Mouse (Mus musculus): ENCODE measurements around the gene Pik3r1.

The Pik3r1 gene

DNA sequence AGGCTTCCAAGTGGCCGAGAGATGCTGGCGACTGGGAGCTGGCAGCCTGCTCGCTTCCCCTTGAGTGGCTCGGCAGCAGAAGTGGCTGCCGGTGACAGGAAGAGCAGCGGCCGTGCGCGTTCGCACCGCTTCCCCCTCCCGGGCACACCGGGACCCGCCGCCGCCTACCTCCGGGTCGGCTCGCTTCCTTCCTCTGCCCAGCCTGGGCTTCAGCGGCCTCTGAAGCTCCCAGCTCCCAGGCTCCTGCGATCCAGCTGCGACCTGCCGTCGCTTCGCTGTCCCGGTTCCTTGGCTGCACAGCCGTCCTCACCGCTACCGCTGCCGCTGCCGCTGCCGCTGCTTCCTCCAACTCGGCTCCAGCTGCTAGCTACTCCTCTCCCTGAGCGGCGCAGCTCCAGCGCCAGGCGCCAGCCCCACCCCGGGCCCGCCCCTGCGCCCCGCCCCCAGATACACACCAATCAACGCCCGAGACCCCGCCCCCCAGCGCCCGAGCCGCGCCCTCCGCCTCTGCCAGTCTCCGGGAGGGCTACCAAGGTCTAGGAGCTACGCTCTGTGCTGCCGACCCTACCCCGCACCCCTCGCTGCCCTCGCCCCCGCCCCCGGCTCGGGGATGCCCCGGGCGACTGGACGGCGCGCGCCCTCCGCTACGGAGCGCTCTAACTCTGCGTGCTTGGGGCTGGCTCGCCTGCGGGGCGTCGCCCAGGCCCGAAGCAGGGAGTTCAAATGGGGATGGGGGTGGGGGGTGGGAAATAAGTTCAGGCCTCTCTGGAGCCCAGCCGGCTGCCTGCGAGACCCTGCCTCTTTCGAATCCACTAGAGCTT, at the start of gene Pik3r1:
Gene Pik3r1, minus strand, starts transcription at position 409 of the 821 bp plus-strand sequence.
- peak; percentile 95 for DNase-seq (ENCODE audit: low spot score)

DNA sequence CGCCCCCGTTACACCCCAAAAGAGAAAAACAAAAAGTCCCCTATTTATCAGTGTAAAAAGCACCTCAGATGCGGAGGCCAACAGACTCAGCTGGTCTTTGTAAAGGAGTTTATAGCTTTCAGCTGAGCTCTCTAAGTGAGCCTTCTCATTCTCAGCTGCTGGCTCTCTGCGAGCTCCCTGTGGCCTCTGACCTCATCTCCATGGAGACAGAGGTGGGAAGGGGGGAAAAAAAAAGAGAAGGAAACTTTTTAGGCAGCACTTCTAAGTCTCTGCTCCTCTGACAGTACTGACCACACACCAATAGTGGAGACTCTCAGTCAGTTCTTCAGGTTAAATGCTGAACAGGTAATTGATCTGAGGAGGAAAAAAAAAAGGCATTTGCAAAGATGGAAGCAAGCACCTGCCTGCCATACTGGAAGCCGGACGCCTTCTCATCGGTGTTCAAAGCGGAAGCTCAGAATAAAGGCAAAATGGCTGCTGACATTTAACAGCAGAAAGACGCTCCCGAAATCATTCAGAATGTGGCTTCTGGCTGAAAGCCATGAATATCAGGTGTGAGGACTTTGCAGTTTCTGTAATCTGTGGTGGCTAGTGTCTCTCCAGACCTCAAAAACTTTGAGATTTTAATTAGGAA, 45.4 kb upstream of the Pik3r1 start:
- peak; percentile 42 for DNase-seq (ENCODE audit: low spot score)

DNA sequence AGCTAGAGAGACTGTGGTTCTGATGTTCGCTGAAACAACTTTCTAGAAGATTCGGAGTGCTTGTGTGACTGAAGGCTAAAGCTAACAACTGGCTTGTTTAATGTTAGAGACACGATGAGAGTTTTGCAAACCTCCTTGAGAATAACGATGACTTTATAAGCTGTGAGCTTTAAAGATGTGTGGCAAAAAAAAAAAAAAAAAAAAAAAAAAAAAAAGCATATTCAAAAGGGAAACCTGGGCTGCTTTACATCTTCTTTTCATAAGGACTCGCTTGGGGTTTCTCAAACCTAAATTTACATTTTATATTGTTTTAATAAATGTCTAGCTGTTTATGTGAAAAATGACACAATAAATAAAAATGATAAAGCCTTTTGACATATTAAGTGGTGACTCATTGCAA, 44.3 kb upstream of the Pik3r1 start:
- no peak for DNase-seq (ENCODE audit: low spot score)

DNA sequence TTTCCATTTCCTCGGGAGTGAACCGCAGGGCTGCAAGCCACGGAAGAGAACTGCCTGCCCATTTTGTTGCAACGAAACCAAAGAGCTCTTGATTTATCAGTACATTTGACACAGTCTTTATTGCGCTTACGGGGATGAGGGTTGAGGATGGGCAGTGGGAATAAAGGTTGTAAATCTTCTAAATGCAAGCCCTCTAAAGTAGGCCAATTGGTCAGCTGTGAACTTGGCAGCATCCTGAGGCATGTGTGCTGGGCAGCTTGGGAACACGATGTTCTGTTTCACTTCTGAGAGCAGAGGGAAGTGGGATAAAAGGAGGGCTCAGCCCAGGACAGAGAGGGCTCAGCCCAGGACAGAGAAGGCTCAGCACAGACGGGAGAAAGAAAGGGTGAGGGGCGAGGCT, 43.9 kb upstream of the Pik3r1 start:
- DNase-seq (ENCODE audit: low spot score) = peak; percentile 66

DNA sequence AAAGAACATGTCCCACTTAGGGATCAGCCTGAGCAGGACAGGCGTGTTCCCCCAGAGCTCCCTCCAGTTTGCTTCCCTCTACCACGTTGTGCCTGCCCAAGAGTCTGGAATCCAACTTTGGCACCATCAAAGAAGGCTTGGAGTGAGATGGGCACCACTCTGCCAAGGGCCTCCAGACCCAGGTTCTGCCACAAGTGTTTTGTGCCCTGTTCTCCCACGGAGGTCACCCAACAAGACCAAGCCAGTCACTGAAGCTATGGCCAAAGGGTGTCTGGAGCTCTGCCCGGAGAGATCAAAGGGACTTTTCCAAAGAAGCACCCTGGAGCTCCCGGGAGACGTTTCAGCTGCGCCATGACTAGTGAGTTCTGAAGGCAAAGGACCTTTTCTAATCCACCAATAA, 42.6 kb upstream of the Pik3r1 start:
- DNase-seq (ENCODE audit: low spot score) = no peak

DNA sequence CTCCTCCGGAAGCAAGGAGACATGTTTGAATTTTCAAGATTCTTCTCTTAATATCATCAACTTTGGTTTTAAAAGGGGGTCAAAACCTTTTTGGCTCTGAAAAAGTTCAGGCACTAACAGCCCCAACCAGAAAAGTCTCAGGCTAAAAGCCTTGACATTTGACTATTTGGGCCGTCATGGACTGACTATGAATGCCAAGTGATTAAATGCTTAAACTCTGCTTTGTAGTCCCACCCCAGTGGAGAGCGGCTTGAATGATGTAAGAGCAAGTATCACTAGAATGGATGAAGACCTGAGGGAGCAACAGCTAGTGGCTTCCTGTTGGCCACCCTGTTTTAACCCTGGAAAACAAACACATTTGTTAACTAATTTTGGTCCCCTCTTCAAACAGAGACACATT, 41.8 kb upstream of the Pik3r1 start:
- no peak for DNase-seq (ENCODE audit: low spot score)

DNA sequence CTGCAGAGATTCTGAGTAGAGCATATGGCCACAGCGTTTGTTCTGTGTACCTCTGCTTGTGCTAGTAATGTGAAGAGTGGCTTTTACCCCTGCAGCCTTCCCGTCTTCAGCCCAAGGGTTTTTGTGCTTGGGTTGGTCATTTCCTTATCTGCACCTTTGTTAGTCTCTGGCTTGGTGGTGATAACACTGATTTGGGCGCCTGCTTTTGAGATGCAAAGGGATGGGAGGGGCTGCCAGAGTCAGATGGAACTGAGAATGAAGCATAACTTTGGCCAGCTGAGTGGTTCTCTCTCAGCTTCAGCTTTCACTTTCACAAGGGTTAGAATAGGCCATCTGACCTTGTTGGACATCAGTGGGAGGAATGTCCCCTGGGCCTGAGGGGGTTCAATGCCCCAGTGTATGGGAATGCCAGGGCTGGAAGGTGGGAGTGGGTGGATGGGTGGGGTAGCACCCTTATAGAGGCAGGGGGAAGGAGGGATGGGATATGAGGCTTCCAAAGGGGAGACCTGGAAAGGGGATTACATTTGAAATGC, 37.6 kb upstream of the Pik3r1 start:
- no peak for DNase-seq (ENCODE audit: low spot score)

DNA sequence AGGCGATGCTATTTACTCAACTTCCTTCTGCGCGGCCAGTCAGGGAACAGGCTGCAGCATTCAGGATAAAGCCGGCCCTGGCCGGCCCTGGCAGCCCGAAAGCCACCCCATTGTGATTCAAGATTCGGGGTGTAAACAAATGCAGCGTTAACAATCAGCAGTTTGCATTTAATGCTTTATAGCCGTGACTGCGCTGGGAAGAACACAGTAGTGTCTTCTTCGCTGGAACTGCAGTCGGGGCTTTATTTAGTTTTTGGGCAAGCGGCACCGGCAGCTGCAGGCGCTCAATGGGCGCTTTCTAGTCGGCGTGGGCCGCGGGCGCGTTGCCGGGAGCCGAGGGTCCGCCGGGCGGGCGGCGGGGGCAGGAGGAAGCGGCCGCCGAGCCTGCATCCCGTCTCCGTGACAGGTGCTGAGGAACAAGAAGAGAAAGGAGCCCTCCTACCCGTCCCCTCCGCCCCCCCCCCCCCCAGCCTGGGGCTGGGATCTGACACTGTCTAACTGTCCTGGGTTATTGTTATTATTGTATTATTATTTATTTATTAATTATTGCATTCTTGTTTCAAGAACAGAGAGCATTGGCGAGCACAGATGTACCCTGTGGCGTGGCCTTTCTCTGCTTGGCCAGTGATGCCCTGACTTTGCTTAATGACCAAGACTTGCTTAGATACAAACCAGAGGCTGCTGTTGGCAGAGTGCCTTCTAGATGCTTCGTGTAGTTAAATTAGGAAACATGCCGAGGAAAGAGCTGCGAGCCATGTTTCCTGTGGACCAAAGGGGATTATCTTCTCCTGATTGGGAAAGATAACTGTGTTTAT, 33.6 kb upstream of the Pik3r1 start:
- peak; percentile 46 for DNase-seq (ENCODE audit: low spot score)

DNA sequence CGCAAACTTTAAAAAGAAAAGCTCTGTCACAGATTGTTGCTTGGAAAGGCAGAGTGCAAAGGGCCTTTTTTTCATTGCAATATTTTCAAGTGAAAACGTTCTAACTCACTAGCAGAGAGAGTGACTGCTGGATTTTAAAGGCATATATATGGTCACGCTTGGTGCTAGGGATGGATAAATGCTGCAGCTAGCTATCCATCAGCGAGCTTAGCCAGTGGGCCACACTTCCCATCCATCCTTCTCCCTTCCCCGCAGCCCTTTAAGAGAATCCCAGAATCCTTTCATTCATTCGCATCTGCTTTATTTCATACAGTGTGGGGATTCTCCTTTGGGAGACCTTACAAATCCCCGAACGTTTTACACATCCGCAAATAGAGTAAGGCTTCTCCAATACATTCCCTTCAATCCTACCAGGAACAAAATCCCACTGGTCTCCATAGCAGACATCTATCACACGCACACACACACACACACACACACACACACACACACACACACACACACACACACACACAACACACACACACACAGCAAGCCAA, 32.9 kb upstream of the Pik3r1 start:
- no peak for DNase-seq (ENCODE audit: low spot score)

DNA sequence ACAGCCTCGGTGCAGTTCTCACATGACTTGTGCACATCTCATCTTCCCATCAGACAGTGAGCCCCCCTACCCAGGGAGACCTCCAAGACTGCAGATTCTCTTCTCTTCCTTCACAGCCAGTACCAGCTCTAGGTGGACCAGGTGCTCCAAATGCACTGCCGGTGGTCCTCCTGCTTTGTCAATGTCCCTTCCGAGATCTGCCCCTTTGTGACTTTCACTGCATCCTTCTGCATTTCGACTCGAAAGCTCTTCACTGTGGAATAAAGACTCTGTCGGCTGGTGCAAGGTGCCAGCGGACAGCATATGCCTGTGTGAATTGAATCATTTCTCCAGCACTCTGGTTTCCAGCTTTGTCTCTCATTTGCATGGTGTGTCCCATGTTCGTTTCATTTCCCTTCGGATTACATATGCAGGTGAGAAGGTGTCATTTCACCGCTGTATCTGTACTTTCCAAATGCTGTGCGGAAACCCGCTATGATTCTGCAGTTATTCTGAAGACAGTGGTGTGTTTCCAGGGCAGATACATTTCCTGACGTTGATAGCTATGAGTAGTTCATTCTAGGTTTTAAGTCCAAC, 32.1 kb upstream of the Pik3r1 start:
- DNase-seq (ENCODE audit: low spot score) = no peak

DNA sequence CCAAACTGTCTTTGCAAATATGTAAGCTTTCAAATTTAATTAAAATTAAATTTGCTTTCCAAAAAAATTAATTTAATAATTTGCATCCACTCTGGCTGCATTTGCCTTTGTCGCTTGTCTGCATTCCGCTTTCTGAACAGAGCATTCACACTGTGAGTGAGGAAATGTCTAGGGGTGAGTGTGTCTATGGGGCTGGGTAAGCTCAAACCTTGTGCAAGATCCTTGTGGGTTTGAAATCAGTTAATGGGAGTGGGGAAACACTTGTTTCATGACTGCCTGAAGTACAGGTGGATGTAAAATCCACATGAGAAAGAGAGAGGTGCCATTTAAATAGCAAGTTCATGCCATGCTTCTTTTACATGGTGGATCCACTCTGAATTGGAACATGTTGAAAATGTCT, 31.3 kb upstream of the Pik3r1 start:
- no peak for DNase-seq (ENCODE audit: low spot score)

DNA sequence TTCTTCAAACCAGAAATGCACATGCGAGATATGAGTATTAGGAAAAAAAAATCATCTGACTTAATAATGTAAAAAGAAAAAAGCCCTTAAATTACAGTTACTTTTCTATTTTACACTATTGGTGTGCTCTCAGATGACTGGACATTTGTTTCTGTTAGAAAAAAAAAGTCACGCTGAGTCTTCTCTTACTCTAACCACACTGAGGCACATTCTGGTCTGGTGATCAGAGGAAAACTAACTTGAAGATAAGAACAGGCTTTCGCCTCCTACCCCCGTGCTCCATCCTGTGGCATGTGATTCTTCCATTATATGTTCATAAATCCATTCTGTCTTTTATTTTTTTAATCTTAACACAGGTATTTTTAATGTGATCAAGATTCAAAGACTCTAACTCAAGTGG, 30.5 kb upstream of the Pik3r1 start:
- DNase-seq (ENCODE audit: low spot score) = no peak

DNA sequence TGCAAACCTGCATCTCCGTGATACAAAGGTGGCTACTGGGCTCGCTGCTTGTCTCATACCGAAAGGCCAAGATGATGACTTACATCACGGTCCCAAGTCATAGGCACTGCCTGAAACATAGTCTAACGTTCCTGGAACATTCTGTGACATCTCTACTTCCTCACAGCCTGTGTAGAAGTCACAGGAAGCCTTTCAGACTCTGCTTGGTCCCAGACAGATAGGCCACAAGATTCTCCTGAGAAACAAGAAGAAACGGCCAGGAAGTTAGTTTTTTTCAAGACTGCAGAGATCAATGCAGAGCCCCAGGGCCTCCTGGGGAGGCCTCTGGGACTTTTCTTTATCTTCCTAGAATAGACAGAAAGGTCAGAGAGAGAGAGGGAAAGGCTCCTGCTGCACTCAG, 29.0 kb upstream of the Pik3r1 start:
- no peak for DNase-seq (ENCODE audit: low spot score)

DNA sequence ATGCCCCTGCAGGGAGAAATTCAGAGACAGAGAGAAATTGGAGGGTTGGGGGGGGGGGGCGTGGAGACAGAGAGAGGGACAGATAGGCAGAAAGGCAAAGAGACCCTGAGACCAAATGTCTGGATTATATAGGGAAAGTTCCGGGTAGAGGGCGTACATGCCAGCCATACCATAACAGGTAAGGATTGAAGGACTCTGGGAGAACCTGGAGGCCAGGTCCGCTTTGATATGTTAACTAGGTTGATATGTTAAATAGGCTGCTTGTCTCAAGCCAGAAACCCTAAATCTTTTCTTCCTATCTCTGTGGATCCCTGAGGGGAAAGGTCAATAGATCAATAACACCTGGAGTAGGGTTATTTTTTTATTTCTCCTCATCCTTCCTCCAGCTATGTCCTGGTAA, 17.7 kb upstream of the Pik3r1 start:
- no peak for DNase-seq (ENCODE audit: low spot score)

DNA sequence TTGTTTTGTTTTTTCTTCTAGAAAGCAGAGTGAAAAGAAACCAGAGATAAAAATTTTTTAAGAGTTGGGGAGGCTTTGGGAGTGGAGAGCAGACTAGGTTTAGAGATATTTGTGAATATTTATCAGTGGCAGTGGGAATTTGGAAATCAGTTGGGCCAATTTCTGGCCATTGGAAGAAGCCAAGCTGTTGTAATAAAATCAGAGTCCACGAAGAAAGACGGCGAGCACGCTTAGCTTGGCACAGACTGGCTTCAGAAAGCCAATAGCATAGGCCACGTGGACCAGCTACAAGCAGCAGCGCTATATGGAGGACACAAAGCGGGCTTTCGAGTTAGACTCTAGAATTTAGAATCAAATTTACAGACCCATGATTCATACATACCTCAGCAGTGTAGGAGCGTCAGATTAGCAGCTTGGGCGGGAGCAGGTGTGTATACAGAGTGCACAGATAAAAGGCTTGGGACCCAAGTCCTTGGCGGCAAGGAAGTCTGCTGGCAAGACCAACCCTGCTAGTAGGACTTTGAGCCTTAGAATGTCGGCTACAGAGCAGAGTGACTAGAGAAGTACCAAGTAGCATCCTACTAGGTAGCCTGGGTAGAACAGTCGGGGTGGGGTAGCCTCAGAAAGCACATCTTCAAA, 16.8 kb upstream of the Pik3r1 start:
- DNase-seq (ENCODE audit: low spot score) = no peak

DNA sequence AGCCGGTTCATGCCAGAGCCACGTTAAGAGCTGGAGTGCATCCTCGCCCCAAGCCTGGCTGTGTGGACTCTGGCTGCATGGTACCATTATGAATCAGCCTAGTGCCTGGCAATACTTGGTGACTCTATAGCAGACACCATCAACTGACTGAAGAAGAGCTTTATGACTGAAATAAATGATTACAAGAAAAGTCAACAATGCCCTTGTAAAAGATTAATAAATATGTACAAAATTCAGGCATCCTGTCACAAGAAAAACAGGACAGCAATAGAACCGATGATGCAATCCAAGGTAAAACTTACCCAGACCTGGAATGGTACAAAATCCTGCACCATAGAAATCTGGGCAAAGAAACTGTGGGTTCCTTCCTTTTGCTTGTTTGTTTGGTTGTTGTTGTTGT, 11.0 kb upstream of the Pik3r1 start:
- DNase-seq (ENCODE audit: low spot score) = no peak

DNA sequence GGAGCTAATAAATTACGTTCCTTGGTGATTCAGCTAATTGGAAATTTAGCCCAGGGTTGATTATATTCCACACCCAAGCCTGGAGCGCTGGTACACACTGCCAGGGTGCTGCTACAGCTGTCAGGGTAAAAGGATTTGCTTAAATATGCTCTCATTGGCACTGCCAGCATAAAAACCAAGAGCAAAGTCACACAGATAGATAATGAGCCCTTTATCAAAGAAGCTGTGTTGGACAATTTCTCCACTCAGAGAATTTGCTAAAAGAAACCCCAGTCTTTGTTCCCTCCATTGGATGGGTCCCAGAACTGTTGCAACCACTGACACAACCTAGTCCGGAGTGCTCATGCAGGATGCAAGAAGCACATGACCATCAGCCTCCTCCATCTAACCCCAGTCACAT, 9.8 kb upstream of the Pik3r1 start:
- DNase-seq (ENCODE audit: low spot score) = no peak

DNA sequence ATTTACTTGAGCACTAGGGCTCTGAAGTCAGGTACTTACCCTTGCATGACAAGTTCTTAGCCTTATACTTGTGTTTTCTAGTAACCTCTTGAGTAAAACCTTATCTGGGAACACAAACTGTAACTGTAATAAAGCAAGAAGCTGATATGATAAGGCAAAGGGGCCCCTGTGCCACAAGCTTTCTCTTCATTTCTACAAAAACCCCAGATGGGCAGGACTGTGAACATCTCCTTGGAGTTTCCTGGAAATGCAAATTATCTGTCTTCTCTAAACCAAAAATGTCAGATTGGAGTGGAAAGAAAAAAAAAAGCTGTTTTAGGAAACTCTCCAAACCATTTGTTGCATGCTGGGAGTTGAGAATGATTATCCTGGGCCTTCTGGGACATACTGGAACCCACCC, 3.1 kb upstream of the Pik3r1 start:
- DNase-seq (ENCODE audit: low spot score) = no peak

DNA sequence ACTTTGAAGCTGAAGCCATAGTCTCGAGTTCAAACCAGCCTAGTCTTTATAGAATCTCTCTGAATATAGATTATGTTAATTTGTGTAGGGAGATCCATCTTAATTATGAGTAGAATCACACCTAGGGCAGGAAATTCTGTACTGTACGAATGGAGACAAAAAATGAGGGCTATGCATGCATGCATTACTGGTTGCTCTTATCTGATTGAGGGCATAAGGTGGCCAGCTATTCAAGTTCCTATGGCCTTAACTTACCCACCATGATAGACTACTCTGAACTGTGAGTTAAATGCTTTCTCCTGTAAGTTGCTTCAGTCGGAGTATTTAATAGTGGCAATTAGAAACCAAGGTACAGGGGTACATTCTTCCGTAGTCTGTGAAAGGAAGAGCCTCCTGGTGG, 1.9 kb upstream of the Pik3r1 start:
- DNase-seq (ENCODE audit: low spot score) = no peak

DNA sequence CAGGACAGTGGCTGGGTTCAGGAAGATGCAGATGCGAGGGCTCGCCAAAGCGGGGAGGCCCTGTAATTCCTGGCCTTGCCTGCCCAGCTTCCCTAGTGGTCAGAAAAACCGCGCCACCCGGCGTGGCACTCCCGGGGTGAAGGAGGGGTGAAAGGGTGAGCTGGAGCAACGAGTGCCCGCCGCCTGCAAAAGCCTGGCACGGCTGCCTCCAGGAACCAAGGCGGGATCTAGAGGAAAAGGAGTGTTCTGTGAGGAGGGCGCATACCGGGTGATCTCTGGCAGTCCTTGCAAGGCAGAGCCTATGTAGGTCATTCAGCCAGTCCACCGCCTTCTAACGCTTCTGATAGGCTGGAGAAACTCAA, 594 bp upstream of the Pik3r1 start:
- peak; percentile 71 for DNase-seq (ENCODE audit: low spot score)

DNA sequence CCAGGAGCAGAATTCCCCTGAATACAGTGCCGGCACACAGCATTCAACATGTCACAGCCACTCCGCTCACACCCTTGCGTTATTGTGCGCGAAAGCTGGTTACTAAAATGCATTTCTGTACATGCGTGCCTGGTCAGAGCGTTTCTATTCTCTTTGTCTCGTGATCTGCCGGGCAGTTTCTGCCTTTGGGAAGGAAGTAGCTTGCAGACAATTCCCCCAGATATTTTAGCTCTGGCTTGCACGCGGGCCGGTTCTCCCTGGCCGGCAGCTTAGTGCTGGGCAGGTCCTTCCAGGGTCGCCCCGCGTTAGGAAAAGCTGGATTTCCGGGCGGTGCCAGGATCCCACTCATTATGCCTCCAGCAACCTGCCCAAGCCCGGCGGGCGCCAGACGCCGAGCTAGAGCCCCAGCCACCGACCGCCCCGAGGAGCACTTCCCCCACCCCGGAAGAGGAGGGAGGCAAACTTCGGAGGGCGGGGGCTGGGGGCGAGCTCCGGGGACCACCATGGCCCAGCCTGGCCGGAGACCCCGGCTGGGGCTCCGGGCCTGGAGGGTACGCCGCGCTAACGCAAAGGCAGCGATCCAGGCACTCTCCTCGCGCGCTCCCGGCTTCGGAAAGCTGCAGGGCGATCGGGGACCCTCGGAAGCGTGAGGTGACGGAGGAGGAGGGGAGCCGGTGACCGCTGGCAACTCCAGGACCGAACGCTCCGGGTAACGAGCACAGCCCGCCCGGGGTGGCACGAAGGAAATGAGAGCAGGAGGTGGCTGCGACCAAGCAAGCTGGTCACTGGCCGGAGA, 806 bp downstream of the Pik3r1 start:
- DNase-seq (ENCODE audit: low spot score) = peak; percentile 41
